Mouse (Mus musculus): ENCODE data around the gene Ikzf4.
"Not testable (repeated sequence)": the region's sequence is repeated elsewhere in the genome, so short reads cannot be mapped to it uniquely, and the experiment has no call there.

- TF ChIP-seq CTCF (conservative IDR thresholded peaks at IDR 0.05; ENCODE audit: low read length); POU5F1 (IDR thresholded peaks at IDR 0.05; ENCODE audit: borderline replicate concordance, low read length); NANOG (IDR thresholded peaks at IDR 0.05; ENCODE audit: borderline replicate concordance, low read length): not testable (repeated sequence)
Observed at GRCm38 (mm10) chr10:128613820-128614219, 32.0 kb downstream of the Ikzf4 start.

Measured in E14TG2a.4 (cell line).